Mouse (Mus musculus) olfactory bulb, adult 2 months (tissue): Measurements from ENCODE around the gene Cacng3.

ENCODE experiments used
- CTCF ChIP-seq: fragments of 200-500 bp; IDR thresholded peaks from 2 replicates; pipeline ENCODE4 v1.5.1; 2012; ENCODE audit warnings: low read depth, mild to moderate bottlenecking, low read length, moderate library complexity; ENCODE audit not compliant: insufficient read depth
- POLR2A ChIP-seq: fragments of 200-500 bp; IDR thresholded peaks from 2 replicates; pipeline ENCODE4 v1.6.1; 2012; ENCODE audit warnings: mild to moderate bottlenecking, low read depth, low read length, moderate library complexity; ENCODE audit not compliant: insufficient read depth

DNA sequence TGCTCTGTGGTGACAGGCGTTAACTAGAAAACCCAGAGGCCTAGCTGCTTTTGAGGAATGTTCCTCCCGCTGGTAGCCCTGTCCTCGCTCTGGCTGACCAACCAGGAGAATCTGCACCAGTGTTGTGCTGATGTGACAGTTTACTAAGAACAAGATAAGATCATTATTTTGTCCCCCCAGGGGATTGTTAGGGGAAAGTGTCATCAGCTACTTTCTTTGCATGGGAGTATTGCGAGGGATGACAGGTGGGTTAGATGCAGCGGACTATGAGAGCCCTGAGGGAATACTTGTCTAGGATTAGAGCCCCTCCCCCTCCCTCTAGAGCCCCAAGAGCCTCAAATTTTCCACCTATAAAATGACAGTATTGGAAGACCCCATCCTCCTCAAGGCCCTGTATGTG lies 94.2 kb downstream of the Cacng3 start:
- TF ChIP-seq CTCF (no peak), POLR2A (no peak)
